Mouse (Mus musculus): ENCODE results near the gene Col24a1.

Gene Col24a1

GRCm38 (mm10) chr3:145292337-145293134 lies at the start of gene Col24a1:
Gene Col24a1, plus strand, starts transcription at chr3:145292472.
- DNase-seq (ENCODE audit: low read depth), result no peak

DNA sequence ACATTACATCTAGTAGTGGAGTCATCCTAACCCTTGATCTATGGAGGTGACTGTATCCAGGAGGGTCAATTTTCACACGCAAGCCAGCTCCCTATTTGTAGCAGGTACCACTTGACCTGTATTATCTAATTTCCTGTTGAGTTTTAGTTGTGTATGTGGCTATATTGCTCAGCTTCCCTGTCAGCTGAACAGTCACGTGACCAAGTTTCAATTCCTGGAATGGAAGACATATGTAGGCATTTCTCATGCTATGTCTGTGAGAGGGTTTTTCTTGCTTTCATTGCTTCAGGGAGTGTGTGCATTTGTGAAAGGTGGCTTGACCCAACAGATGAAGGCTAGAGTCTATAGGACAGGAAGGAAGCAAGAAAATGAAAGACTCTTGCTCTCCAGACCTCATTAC lies 44.2 kb upstream of the Col24a1 start:
- DNase-seq (ENCODE audit: low read depth), result no peak

DNA sequence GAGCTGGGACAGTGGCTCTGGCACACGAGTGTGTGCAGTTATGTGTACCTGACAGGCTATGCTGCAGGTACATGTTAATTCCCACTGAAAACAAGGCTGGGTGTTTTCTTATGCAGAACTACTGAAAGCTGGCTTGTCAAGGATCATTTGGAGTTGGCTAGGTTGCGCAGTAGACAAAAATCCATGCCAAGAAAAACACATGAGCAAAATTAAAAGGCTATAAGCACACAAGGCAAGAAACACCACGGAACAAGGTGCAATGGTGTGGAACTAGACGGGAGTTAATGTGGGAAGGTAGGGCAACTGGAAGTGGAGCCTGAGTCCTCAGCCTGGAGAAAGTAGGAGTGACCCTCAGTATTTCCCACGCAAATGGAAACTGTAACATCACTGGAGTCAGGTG lies 39.2 kb upstream of the Col24a1 start:
- no peak for DNase-seq (ENCODE audit: low read depth)

GRCm38 (mm10) chr3:145254764-145255396 lies 37.4 kb upstream of the Col24a1 start:
- no peak for DNase-seq (ENCODE audit: low read depth)

GRCm38 (mm10) chr3:145256647-145257046 lies 35.6 kb upstream of the Col24a1 start:
- no peak for DNase-seq (ENCODE audit: low read depth)

- DNase-seq (ENCODE audit: low read depth), result no peak
These were observed 32.6 kb upstream of the Col24a1 start for GRCm38 (mm10) chr3:145259678-145260077.

DNA sequence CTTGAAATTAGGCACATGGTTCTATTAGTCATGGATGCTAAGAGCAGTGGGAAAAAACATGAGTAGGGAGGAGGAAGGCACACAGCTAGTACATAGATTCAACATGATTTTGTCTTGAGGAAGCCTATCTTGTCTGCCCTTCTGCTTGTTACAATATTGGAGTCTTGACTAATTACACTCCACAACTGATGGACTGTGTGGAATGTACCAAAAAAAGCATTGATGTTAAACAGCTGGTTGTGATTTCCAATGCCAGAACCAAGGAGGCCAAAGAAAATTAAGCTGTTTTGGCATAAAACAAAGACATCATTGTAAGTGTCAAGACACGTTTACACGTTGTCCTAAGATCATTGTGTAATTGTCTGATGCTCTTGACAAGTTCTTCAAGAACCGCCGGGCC lies 29.1 kb upstream of the Col24a1 start:
- DNase-seq (ENCODE audit: low read depth), result no peak

GRCm38 (mm10) chr3:145268066-145268465 lies 24.2 kb upstream of the Col24a1 start:
- DNase-seq (ENCODE audit: low read depth), result peak; percentile 31

- DNase-seq (ENCODE audit: low read depth), result no peak
These were observed 18.1 kb upstream of the Col24a1 start for GRCm38 (mm10) chr3:145274191-145274590.

- DNase-seq (ENCODE audit: low read depth), result no peak
These were observed 935 bp downstream of the Col24a1 start for GRCm38 (mm10) chr3:145293207-145293606.

- no peak for DNase-seq (ENCODE audit: low read depth)
These were observed 1.5 kb downstream of the Col24a1 start for GRCm38 (mm10) chr3:145293623-145294307.

- no peak for DNase-seq (ENCODE audit: low read depth)
These were observed 7.8 kb downstream of the Col24a1 start for GRCm38 (mm10) chr3:145299980-145300591.

DNA sequence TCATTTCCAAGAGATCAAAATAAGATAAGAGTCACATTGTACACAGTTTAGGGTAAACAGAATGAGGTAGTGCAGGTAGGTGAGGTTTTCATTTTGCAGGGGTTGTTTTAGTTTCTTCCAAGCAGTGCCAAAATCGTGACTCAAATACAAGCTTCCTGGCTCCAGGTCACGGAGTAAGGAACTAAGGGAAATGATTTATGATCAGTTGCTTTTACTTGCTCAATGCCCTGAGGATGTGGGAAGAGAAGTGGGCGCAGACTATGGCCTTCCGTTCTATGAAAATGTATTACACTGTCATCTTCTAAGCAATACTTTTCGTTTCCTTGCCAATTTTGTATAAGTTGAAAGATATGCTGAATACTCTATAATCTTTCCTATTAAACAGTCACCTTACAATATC lies 13.0 kb downstream of the Col24a1 start:
- DNase-seq (ENCODE audit: low read depth), result no peak

GRCm38 (mm10) chr3:145307209-145307608 lies 14.9 kb downstream of the Col24a1 start:
- DNase-seq (ENCODE audit: low read depth), result peak; percentile 48

DNA sequence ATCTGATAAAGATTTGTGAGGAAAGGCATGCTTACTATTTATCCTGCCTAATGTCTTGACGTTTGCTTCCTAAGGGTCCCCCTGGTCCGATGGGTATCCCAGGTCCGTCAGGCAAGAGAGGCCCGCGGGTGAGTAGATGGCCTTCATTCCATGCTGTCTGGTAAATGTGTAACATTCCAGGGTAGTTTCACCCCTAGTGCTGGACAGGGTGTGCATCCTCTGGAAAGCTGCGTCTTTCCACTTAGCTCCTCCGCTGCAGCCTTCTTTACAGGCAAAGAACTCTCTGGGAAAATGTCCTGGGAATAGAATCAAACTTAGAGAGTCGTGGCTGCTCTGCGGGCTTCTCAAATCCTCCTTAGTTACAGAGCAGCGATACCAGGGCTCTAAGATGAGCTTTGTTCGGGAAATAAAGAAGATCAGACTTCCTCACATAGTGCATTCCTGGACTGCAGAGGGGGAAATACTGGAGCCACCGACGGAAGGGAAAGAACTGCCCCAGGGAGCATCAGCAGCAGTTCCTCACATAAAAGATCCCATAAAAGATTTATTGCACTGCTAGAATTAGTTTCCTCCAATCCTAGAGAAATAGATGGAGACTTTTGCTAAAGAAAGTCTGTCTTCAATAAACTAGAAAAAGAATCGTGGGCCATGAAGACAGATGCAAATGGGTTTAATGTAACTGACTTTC lies 28.5 kb downstream of the Col24a1 start:
- DNase-seq (ENCODE audit: low read depth), result no peak

DNA sequence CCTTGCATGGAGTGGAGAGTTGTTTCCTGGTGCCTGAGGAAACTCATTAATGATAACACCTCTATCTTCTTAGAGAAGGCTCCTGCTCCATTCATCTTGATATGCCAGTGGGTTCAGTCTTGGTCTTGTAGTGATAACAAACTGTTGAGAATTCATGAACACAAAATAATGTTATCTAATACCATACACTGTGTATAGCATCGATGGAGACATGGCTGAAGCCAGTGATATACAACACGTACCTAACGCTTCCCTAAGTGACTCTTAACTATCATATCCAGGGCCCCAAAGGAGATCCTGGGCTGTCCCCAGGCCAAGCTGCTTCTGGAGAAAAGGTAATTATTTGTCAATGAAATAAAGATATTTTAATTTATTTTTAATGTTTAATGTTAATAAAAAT lies 33.1 kb downstream of the Col24a1 start:
- no peak for DNase-seq (ENCODE audit: low read depth)

GRCm38 (mm10) chr3:145331642-145332041 lies 39.4 kb downstream of the Col24a1 start:
- DNase-seq (ENCODE audit: low read depth), result no peak

- DNase-seq (ENCODE audit: low read depth), result no peak
These were observed 41.8 kb downstream of the Col24a1 start for GRCm38 (mm10) chr3:145334046-145334445.

GRCm38 (mm10) chr3:145337161-145337560 lies 44.9 kb downstream of the Col24a1 start:
- DNase-seq (ENCODE audit: low read depth), result no peak

DNA sequence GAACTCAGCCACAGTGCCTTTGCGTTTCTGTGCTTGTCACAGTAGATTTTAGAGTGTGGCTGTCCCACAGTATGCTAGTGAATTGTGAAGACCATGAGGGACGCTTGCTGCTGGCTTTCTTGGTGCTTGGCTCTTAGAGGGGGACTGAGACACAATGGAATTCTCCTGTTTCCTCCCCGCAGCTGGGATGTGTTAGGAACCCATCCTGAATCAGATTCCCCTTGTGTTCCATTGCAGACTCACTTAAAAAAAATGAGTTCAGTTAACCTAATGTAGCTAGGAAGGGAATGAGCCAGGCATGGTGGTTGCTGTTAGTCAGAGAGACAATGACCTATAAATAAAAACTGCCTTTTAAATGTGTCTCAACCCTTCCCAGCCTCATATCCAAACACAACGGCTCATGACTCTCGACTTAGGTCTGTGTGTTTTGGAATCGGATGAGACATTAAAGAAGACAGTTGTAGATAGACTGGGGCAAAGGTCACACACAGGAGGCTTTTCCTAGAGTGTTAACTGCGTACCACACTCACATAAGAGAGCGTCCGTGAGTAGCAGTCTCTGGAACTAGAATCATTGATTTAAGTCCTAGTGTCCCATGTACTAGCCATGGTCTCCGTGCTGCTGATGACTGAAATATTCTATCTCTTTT lies 47.7 kb downstream of the Col24a1 start:
- no peak for DNase-seq (ENCODE audit: low read depth)

DNA sequence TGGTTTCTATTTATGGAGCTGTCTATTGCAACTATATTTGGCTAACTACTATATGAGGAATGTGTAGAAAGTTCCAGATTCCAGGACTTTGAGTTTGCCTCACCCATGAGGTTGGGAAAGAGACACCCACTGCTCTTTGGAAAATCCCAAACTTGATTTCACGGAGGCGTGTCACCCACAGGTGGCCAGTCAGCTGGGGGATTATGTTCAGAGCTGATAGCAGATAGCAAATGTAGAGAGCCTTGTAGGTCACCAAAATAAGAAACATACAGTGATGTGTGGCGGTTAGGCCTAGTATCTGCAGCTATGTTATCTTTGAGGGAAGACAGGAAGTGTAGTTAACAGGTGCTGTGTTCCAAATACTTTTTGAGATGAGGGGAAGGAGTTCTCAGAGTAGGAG lies 56.4 kb downstream of the Col24a1 start:
- no peak for DNase-seq (ENCODE audit: low read depth)

DNA sequence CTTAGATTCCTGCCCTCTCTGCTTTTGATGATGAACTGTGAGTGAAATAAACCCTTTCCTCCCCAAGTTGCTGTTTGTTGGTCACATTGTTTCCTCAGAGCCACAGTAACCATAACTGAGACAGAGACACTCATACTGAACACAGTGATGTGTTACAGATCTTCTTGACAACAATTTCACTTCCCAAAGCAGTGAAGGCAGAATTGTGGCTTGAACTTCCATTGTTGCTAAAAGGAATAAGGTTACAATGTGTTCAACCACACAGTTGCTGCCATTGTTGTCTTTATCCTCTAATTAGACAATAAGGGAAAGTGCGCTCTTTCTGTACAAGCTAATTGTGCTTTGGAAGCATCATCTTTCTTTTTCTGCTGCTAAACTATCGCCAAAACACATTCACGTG lies 61.7 kb downstream of the Col24a1 start:
- DNase-seq (ENCODE audit: low read depth), result no peak
